Mouse (Mus musculus) MEL (cell line): Measurements from ENCODE around the gene Itih1. TPM values are rescaled to one million over a fixed set of nuclear protein-coding genes. Genes with fewer than 3 reads are reported as not detected.

Experiments used
- DNase-seq: peaks from one replicate; pipeline ENCODE4 v3.0.0; 2011; ENCODE audit warnings: low read depth, low spot score
- H3K27ac ChIP-seq: 2 replicates; pipeline ENCODE4 v1.5.1; 2012; ENCODE audit warnings: low read depth, mild to moderate bottlenecking, control low read depth, low read length, moderate library complexity; ENCODE audit not compliant: control insufficient read depth
- H3K27me3 ChIP-seq, 2 experiments: fragments of 150-350 bp in 1 of 2; sonication (generic) in 1 of 2; 2 replicates each; pipeline ENCODE4 v1.6.1; 2012; ENCODE audit warnings: low read length in 2 of 2, mild to moderate bottlenecking in 2 of 2, improper control_type of control experiment in 1 of 2, moderate library complexity in 1 of 2; ENCODE audit not compliant: insufficient read depth in 2 of 2, control insufficient read depth in 1 of 2
- H3K36me3 ChIP-seq, 2 experiments: 2 replicates each; pipeline ENCODE4 v1.6.1; 2012 to 2014; ENCODE audit warnings: low read length in 2 of 2, improper control_type of control experiment in 1 of 2, inconsistent platforms in 1 of 2, mild to moderate bottlenecking in 1 of 2; ENCODE audit not compliant: insufficient read depth in 2 of 2, control insufficient read depth in 1 of 2
- H3K4me1 ChIP-seq, 2 experiments: fragments of 150-350 bp in 1 of 2; sonication (generic) in 1 of 2; 2 replicates each; pipeline ENCODE4 v1.6.1; 2012; ENCODE audit warnings: low read length in 2 of 2, improper control_type of control experiment in 1 of 2, mild to moderate bottlenecking in 1 of 2; ENCODE audit not compliant: insufficient read depth in 2 of 2, control insufficient read depth in 1 of 2
- H3K4me3 ChIP-seq, 2 experiments: fragments of 150-350 bp in 1 of 2; sonication (generic) in 1 of 2; 2 replicates each; pipeline ENCODE4 v1.5.1; 2012; ENCODE audit warnings: low read depth in 2 of 2, low read length in 2 of 2, mild to moderate bottlenecking in 2 of 2, moderate library complexity in 2 of 2, control low read depth in 1 of 2, improper control_type of control experiment in 1 of 2; ENCODE audit not compliant: control insufficient read depth in 1 of 2, insufficient read depth in 1 of 2
- H3K79me2 ChIP-seq: 2 replicates; pipeline ENCODE4 v1.6.1; 2012; ENCODE audit warnings: mild to moderate bottlenecking, low read length, moderate library complexity; ENCODE audit not compliant: control insufficient read depth, poor library complexity, insufficient read depth
- H3K9ac ChIP-seq: 2 replicates; pipeline ENCODE4 v1.6.1; 2012; ENCODE audit warnings: low read depth, mild to moderate bottlenecking, control low read depth, low read length, moderate library complexity; ENCODE audit not compliant: control insufficient read depth, poor library complexity, severe bottlenecking
- H3K9me3 ChIP-seq: fragments of 150-350 bp; sonication (generic); replicated peaks from 2 replicates; pipeline ENCODE4 v1.6.1; 2012; ENCODE audit warnings: mild to moderate bottlenecking, low read length, improper control_type of control experiment, moderate library complexity; ENCODE audit not compliant: insufficient read depth
- CHD1 ChIP-seq: IDR thresholded peaks from 2 replicates; pipeline ENCODE4 v1.6.1; 2012; ENCODE audit warnings: low read depth, mild to moderate bottlenecking, inconsistent platforms, low read length, improper control_type of control experiment
- CHD2 ChIP-seq: IDR thresholded peaks from 2 replicates; pipeline ENCODE4 v1.6.1; 2011; ENCODE audit warnings: low read length, improper control_type of control experiment
- CTCF ChIP-seq, 3 experiments: IDR thresholded peaks in 2 of 3; conservative IDR thresholded peaks in 1 of 3; 2 replicates each; pipeline ENCODE4 v1.5.1; 2011 to 2012; ENCODE audit warnings: low read length in 3 of 3, low read depth in 2 of 3, mild to moderate bottlenecking in 2 of 3, improper control_type of control experiment in 1 of 3, inconsistent platforms in 1 of 3, mixed read lengths in 1 of 3, moderate library complexity in 1 of 3; ENCODE audit not compliant: control insufficient read depth in 1 of 3, insufficient read depth in 1 of 3, poor library complexity in 1 of 3, severe bottlenecking in 1 of 3
- ELF1 ChIP-seq: IDR thresholded peaks from 2 replicates; pipeline ENCODE4 v1.6.1; 2014; ENCODE audit warnings: low read depth, mild to moderate bottlenecking, inconsistent platforms, low read length, improper control_type of control experiment, moderate library complexity
- EP300 ChIP-seq, 2 experiments: IDR thresholded peaks; 2 replicates each; pipeline ENCODE4 v1.6.1; 2011; ENCODE audit warnings: improper control_type of control experiment in 2 of 2, low read length in 2 of 2, low read depth in 1 of 2, mild to moderate bottlenecking in 1 of 2
- GABPA ChIP-seq: IDR thresholded peaks from 2 replicates; pipeline ENCODE4 v1.6.1; 2012; ENCODE audit warnings: low read depth, mild to moderate bottlenecking, inconsistent platforms, low read length, improper control_type of control experiment, moderate library complexity
- GATA1 ChIP-seq: IDR thresholded peaks from 2 replicates; pipeline ENCODE4 v1.6.1; 2011; ENCODE audit warnings: low read depth, low read length, improper control_type of control experiment
- KAT2A ChIP-seq: conservative IDR thresholded peaks from 2 replicates; pipeline ENCODE4 v1.6.1; 2012; ENCODE audit warnings: low read depth, low read length, improper control_type of control experiment, inconsistent platforms
- MXI1 ChIP-seq: IDR thresholded peaks from 2 replicates; pipeline ENCODE4 v1.6.1; 2011; ENCODE audit warnings: mild to moderate bottlenecking, low read depth, low read length, improper control_type of control experiment
- MYB ChIP-seq: IDR thresholded peaks from 2 replicates; pipeline ENCODE4 v1.6.1; 2011; ENCODE audit warnings: mild to moderate bottlenecking, low read depth, low read length, improper control_type of control experiment
- NELFE ChIP-seq: IDR thresholded peaks from 2 replicates; pipeline ENCODE4 v1.6.1; 2011; ENCODE audit warnings: low read depth, low read length, improper control_type of control experiment
- NRF1 ChIP-seq: IDR thresholded peaks from 2 replicates; pipeline ENCODE4 v1.6.1; 2014; ENCODE audit warnings: low read depth, mild to moderate bottlenecking, inconsistent platforms, low read length, improper control_type of control experiment, moderate library complexity; ENCODE audit not compliant: poor library complexity, insufficient read depth, severe bottlenecking
- POLR2A ChIP-seq, 2 experiments: IDR thresholded peaks; 2 replicates each; pipeline ENCODE4 v1.6.1; 2011 to 2012; ENCODE audit warnings: low read length in 2 of 2, mild to moderate bottlenecking in 2 of 2, control low read depth in 1 of 2, improper control_type of control experiment in 1 of 2, low read depth in 1 of 2, moderate library complexity in 1 of 2; ENCODE audit not compliant: control insufficient read depth in 1 of 2, insufficient read depth in 1 of 2, poor library complexity in 1 of 2
- POLR2AphosphoS5 ChIP-seq: IDR thresholded peaks from 2 replicates; pipeline ENCODE4 v1.6.1; 2012; ENCODE audit warnings: low read depth, borderline replicate concordance, mild to moderate bottlenecking, inconsistent platforms, low read length, moderate library complexity, mixed read lengths
- RCOR1 ChIP-seq: IDR thresholded peaks from 2 replicates; pipeline ENCODE4 v1.6.1; 2012; ENCODE audit warnings: low read depth, mild to moderate bottlenecking, inconsistent platforms, low read length, improper control_type of control experiment
- SMC3 ChIP-seq: IDR thresholded peaks from 2 replicates; pipeline ENCODE4 v1.6.1; 2011; ENCODE audit warnings: low read depth, low read length, improper control_type of control experiment
- TAL1 ChIP-seq: IDR thresholded peaks from 2 replicates; pipeline ENCODE4 v1.6.1; 2012; ENCODE audit warnings: mild to moderate bottlenecking, inconsistent platforms, low read length, moderate library complexity, mixed read lengths
- TCF12 ChIP-seq: IDR thresholded peaks from 2 replicates; pipeline ENCODE4 v1.6.1; 2014; ENCODE audit warnings: low read depth, mild to moderate bottlenecking, inconsistent platforms, low read length, improper control_type of control experiment, moderate library complexity
- UBTF ChIP-seq: IDR thresholded peaks from 2 replicates; pipeline ENCODE4 v1.6.1; 2012; ENCODE audit warnings: low read depth, mild to moderate bottlenecking, inconsistent platforms, low read length, improper control_type of control experiment, moderate library complexity, borderline replicate concordance; ENCODE audit not compliant: insufficient read depth
- USF1 ChIP-seq: IDR thresholded peaks from 2 replicates; pipeline ENCODE4 v1.6.1; 2014; ENCODE audit warnings: low read depth, mild to moderate bottlenecking, inconsistent platforms, low read length, improper control_type of control experiment, moderate library complexity
- USF2 ChIP-seq, 2 experiments: IDR thresholded peaks; 2 replicates each; pipeline ENCODE4 v1.6.1; 2011 to 2012; ENCODE audit warnings: improper control_type of control experiment in 2 of 2, low read length in 2 of 2, borderline replicate concordance in 1 of 2, inconsistent platforms in 1 of 2, low read depth in 1 of 2, mild to moderate bottlenecking in 1 of 2; ENCODE audit not compliant: insufficient read depth in 1 of 2
- ZC3H11A ChIP-seq: IDR thresholded peaks from 2 replicates; pipeline ENCODE4 v1.6.1; 2012; ENCODE audit warnings: low read depth, mild to moderate bottlenecking, inconsistent platforms, low read length, improper control_type of control experiment
- polyA plus RNA-seq, 2 experiments: library from polyadenylated mRNA; stranded (reverse) in 1 of 2; unstranded in 1 of 2; fragments of >175 nt in 1 of 2; fragments of >200 nt in 1 of 2; gene quantifications; 2 replicates each; pipeline versions ENCODE4 v1.2.1 to v1.2.4; 2012; ENCODE audit warnings: low replicate concordance in 2 of 2, low read depth in 1 of 2; ENCODE audit not compliant: insufficient read length in 2 of 2, insufficient read depth in 1 of 2, missing spikeins in 1 of 2
- total RNA-seq: library from RNA; depleted of rRNA; stranded (reverse); fragments of 300-350 nt; gene quantifications from 2 replicates; pipeline ENCODE4 v1.2.3, GENCODE M21; 2012

Gene Itih1
- total and polyA plus RNA-seq, 3 experiments, result 0.03 TPM; not detected in 2

DNA sequence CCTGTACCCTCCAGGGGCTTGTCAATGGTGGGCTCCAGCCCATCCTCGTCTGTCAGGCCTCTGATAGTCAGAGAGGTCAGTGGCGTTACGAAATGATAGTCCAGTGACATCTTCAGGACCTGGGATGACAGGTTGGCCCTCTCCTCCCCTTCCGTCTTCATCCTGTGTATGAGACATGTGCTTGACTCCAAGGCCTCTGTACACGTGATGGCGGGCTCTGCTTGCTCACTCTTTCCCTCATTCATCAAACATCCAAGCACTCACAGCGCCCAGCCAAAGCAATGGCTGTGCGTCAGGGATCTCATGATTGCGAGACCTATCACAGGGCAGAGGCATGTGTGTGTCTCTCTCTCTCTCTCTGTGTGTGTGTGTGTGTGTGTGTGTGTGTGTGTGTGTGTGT is 9.7 kb downstream of the Itih1 start:
- H3K4me1 ChIP-seq, result no peaks in the 10 kb centered on the region
- TF ChIP-seq KAT2A, result no peak
- TF ChIP-seq CTCF (IDR thresholded peaks at IDR 0.05 in 2 of 3, conservative IDR thresholded peaks at IDR 0.05 in 1 of 3; ENCODE audit: control insufficient read depth in 1 of 3, insufficient read depth in 1 of 3, low read depth in 2 of 3, low read length in 3 of 3, poor library complexity in 1 of 3, severe bottlenecking in 1 of 3), result no peak
- TF ChIP-seq SMC3, result no peak
- no peak for TF ChIP-seq ZC3H11A
- TF ChIP-seq MYB, result no peak
- no peak for TF ChIP-seq POLR2AphosphoS5
- TF ChIP-seq CHD2, result no peak
- TF ChIP-seq NELFE, result no peak
- no peak for TF ChIP-seq TCF12
- no peak for TF ChIP-seq ELF1
- no peak for TF ChIP-seq RCOR1
- TF ChIP-seq NRF1, result no peak
- no peak for TF ChIP-seq POLR2A (IDR thresholded peaks at IDR 0.05; ENCODE audit: control insufficient read depth in 1 of 2, insufficient read depth in 1 of 2, low read depth in 1 of 2, low read length in 2 of 2, poor library complexity in 1 of 2)
- no peak for TF ChIP-seq TAL1
- TF ChIP-seq CHD1, result no peak
- TF ChIP-seq MXI1, result no peak
- no peak for TF ChIP-seq GABPA
- no peak for TF ChIP-seq USF2 (IDR thresholded peaks at IDR 0.05; ENCODE audit: borderline replicate concordance in 1 of 2, insufficient read depth in 1 of 2, low read depth in 1 of 2, low read length in 2 of 2)
- TF ChIP-seq GATA1, result no peak
- H3K79me2 ChIP-seq, result no peaks in the 10 kb centered on the region
- no peaks in the 10 kb centered on the region for H3K36me3 ChIP-seq
- no peak overlapping the region for H3K27ac ChIP-seq
- H3K27me3 ChIP-seq, result peaks cover 0 to 1% of the 10 kb centered on the region in 2 experiments; a peak in 1 of 4 replicates
- H3K4me3 ChIP-seq, result no peak overlapping the region
- H3K9ac ChIP-seq, result no peak overlapping the region
- no peak for DNase-seq
- no peaks in the 10 kb centered on the region for H3K9me3 ChIP-seq

DNA sequence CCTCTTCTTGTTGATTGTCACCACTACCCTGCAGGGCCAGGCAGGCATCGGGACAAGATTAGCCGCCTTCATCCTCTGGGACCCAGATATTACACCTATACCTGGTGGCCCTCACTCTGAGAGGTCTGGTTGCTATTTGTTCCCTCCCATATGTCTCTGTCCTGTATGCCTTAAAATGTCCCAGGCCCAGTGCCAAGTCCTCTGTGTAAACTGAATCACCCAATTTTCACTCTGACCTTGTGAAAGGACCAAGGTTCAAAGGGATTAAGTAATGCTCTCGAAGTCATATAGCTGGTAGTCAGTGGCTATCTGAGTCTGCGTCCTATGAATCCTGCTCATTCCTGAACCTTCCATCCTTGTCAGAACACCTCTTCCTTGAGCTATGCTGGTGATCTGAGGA is 12.7 kb downstream of the Itih1 start:
- Histone ChIP-seq H3K4me3 (no peak overlapping the region), H3K9ac (no peak overlapping the region), H3K36me3 (no peaks in the 10 kb centered on the region), H3K27me3 (no peaks in the 10 kb centered on the region), H3K79me2 (no peaks in the 10 kb centered on the region), H3K9me3 (no peaks in the 10 kb centered on the region), H3K4me1 (no peaks in the 10 kb centered on the region), H3K27ac (no peak overlapping the region)
- no peak for DNase-seq
- TF ChIP-seq EP300 (IDR thresholded peaks at IDR 0.05; ENCODE audit: low read depth in 1 of 2, low read length in 2 of 2) (no peak), USF1 (no peak), UBTF (no peak)
